Mouse (Mus musculus): ENCODE results near the gene Milr1.

- no peak for TF ChIP-seq CTCF (IDR thresholded peaks at IDR 0.05)
- TF ChIP-seq POLR2A (IDR thresholded peaks at IDR 0.05; ENCODE audit: insufficient read depth, low read depth, low read length) = no peak
- TF ChIP-seq EP300 (IDR thresholded peaks at IDR 0.05; ENCODE audit: insufficient read depth, low read depth, low read length) = no peak
Measured at GRCm38 (mm10) chr11:106703931-106704330, 47.1 kb upstream of the Milr1 start.

All from heart, adult 2 months (tissue).